Mouse (Mus musculus) cortical plate, adult 2 months (tissue): Measurements from ENCODE around the gene Lrrc56. TPM values are rescaled to one million over a fixed set of nuclear protein-coding genes. Genes with fewer than 3 reads are reported as not detected.

Experiments used
- H3K27ac ChIP-seq: fragments of 200-500 bp; 2 replicates; pipeline ENCODE4 v1.5.1; 2012; ENCODE audit warnings: low read length, control low read depth, inconsistent platforms; ENCODE audit not compliant: insufficient read depth
- H3K4me1 ChIP-seq: fragments of 200-500 bp; 2 replicates; pipeline ENCODE4 v1.6.1; 2011; ENCODE audit warnings: low read length; ENCODE audit not compliant: control insufficient read depth, insufficient read depth
- H3K4me3 ChIP-seq: fragments of 200-500 bp; 2 replicates; pipeline ENCODE4 v1.5.1; 2011; ENCODE audit warnings: mild to moderate bottlenecking, low read length, control low read depth; ENCODE audit not compliant: insufficient read depth
- CTCF ChIP-seq: fragments of 200-500 bp; IDR thresholded peaks from 2 replicates; pipeline ENCODE4 v1.5.1; 2011; ENCODE audit warnings: mild to moderate bottlenecking, control low read depth, low read length; ENCODE audit not compliant: insufficient read depth; ENCODE audit errors: extremely low read depth
- POLR2A ChIP-seq: fragments of 200-500 bp; IDR thresholded peaks from 2 replicates; pipeline ENCODE4 v1.6.1; 2011; ENCODE audit warnings: mild to moderate bottlenecking, low read length, control low read depth; ENCODE audit not compliant: insufficient read depth; ENCODE audit errors: extremely low read depth
- polyA plus RNA-seq: library from polyadenylated mRNA; depleted of rRNA; stranded (reverse); fragments of >200 nt; gene quantifications from 2 replicates; pipeline ENCODE4 v1.2.3, GENCODE M21; 2012

Gene Lrrc56
- polyA plus RNA-seq, 1 experiment: 5.8 TPM

- TF ChIP-seq POLR2A (no peak), CTCF (no peak)
- Histone ChIP-seq H3K4me3 (no peak overlapping the region), H3K27ac (no peak overlapping the region), H3K4me1 (no peaks in the 10 kb centered on the region)
Measured at GRCm38 (mm10) chr7:141204546-141204945, 10.6 kb downstream of the Lrrc56 start.

- Histone ChIP-seq H3K27ac (no peak overlapping the region), H3K4me1 (no peaks in the 10 kb centered on the region), H3K4me3 (no peak overlapping the region)
- TF ChIP-seq CTCF: no peak
- no peak for TF ChIP-seq POLR2A
Measured at GRCm38 (mm10) chr7:141205504-141205903, 11.5 kb downstream of the Lrrc56 start.

- Histone ChIP-seq H3K4me1 (no peaks in the 10 kb centered on the region), H3K27ac (no peak overlapping the region), H3K4me3 (no peak overlapping the region)
- no peak for TF ChIP-seq POLR2A
- no peak for TF ChIP-seq CTCF
Measured at GRCm38 (mm10) chr7:141206182-141206937, 12.4 kb downstream of the Lrrc56 start.

- TF ChIP-seq CTCF (no peak), POLR2A (no peak)
- H3K27ac ChIP-seq: no peak overlapping the region
- no peaks in the 10 kb centered on the region for H3K4me1 ChIP-seq
- no peak overlapping the region for H3K4me3 ChIP-seq
Measured at GRCm38 (mm10) chr7:141209526-141209925, 15.6 kb downstream of the Lrrc56 start.

GRCm38 (mm10) chr7:141210137-141210536 is 16.2 kb downstream of the Lrrc56 start:
- H3K27ac ChIP-seq: no peak overlapping the region
- no peak overlapping the region for H3K4me3 ChIP-seq
- no peak for TF ChIP-seq POLR2A
- TF ChIP-seq CTCF: no peak
- H3K4me1 ChIP-seq: no peaks in the 10 kb centered on the region

GRCm38 (mm10) chr7:141210606-141211131 is 16.7 kb downstream of the Lrrc56 start:
- TF ChIP-seq POLR2A (no peak), CTCF (no peak)
- Histone ChIP-seq H3K4me3 (no peak overlapping the region), H3K4me1 (no peaks in the 10 kb centered on the region; the same call in 1 of the 2 replicates), H3K27ac (no peak overlapping the region)

- TF ChIP-seq CTCF: no peak
- TF ChIP-seq POLR2A: no peak
- Histone ChIP-seq H3K27ac (no peak overlapping the region), H3K4me3 (no peak overlapping the region)
Measured at GRCm38 (mm10) chr7:141213133-141213532, 19.2 kb downstream of the Lrrc56 start.

GRCm38 (mm10) chr7:141213605-141214235 is 19.8 kb downstream of the Lrrc56 start, which contains the start of gene Lmntd2:
Lmntd2 (minus strand) TSS chr7:141214080.
- H3K27ac ChIP-seq: no peak within 1 kb of the TSS
- no peaks in the 10 kb centered on the region; the same call in 1 of the 2 replicates for H3K4me1 ChIP-seq
- H3K4me3 ChIP-seq: no peak within 1 kb of the TSS
- TF ChIP-seq CTCF: no peak
- TF ChIP-seq POLR2A: no peak

More at GRCm38 (mm10) chr7:141213133-141213532, 19.2 kb downstream of the Lrrc56 start:
- H3K4me1 ChIP-seq: no peaks in the 10 kb centered on the region; the same call in 1 of the 2 replicates

GRCm38 (mm10) chr7:141214310-141214709 is 20.4 kb downstream of the Lrrc56 start:
- H3K4me3 ChIP-seq: no peak overlapping the region
- no peaks in the 10 kb centered on the region; the same call in 1 of the 2 replicates for H3K4me1 ChIP-seq
- TF ChIP-seq POLR2A (no peak), CTCF (no peak)
- no peak overlapping the region for H3K27ac ChIP-seq
